Mouse (Mus musculus) kidney, embryonic 15.5 days (tissue): ENCODE data around the gene Cited1. TPM values are rescaled to one million over a fixed set of nuclear protein-coding genes. Genes with fewer than 3 reads are reported as not detected.
"Not testable (repeated sequence)": the region's sequence is repeated elsewhere in the genome, so short reads cannot be mapped to it uniquely, and the experiment has no call there.

Experiments
- ATAC-seq: fragments of 200-750 bp; cut with Nextera tagmentation; replicated peaks from 2 replicates; pipeline ENCODE4 v1.8.0; 2017; ENCODE audit warnings: moderate TSS enrichment; ENCODE audit not compliant: low FRiP score
- H3K27ac ChIP-seq: fragments of 300-500 bp; sonication (generic); 2 replicates; pipeline ENCODE4 v1.5.1; 2015; ENCODE audit warnings: mild to moderate bottlenecking, inconsistent platforms
- H3K27me3 ChIP-seq: fragments of 300-500 bp; sonication (generic); 2 replicates; pipeline ENCODE4 v1.6.1; 2015; ENCODE audit warnings: inconsistent platforms
- H3K36me3 ChIP-seq: fragments of 300-500 bp; sonication (generic); 2 replicates; pipeline ENCODE4 v1.6.1; 2015; ENCODE audit warnings: inconsistent platforms
- H3K4me1 ChIP-seq: fragments of 300-500 bp; sonication (generic); 2 replicates; pipeline ENCODE4 v1.6.1; 2015; ENCODE audit warnings: inconsistent platforms
- H3K4me2 ChIP-seq: fragments of 300-500 bp; sonication (generic); 2 replicates; pipeline ENCODE4 v1.6.1; 2015; ENCODE audit warnings: moderate library complexity, mild to moderate bottlenecking, inconsistent platforms
- H3K4me3 ChIP-seq: fragments of 300-500 bp; sonication (generic); replicated peaks from 2 replicates; pipeline ENCODE4 v1.5.1; 2015; ENCODE audit warnings: mild to moderate bottlenecking, inconsistent platforms
- H3K9ac ChIP-seq: fragments of 300-500 bp; sonication (generic); 2 replicates; pipeline ENCODE4 v1.6.1; 2015; ENCODE audit warnings: mild to moderate bottlenecking, inconsistent platforms
- H3K9me3 ChIP-seq: fragments of 300-500 bp; sonication (generic); replicated peaks from 2 replicates; pipeline ENCODE4 v1.6.1; 2016; ENCODE audit warnings: inconsistent platforms
- WGBS: fragments of 180-500 bp; shearing (Covaris S2); methylation state at CpG from one replicate; pipeline ENCODE4 v1.1.7; 2015; ENCODE audit warnings: mixed read lengths; 5-methylcytosine and 5-hydroxymethylcytosine counted together
- polyA plus RNA-seq: library from polyadenylated mRNA; unstranded; fragments of >200 nt; fragmentation: Nextera tagmentation; extraction: Ambion mirVana; gene quantifications from 2 replicates; pipeline ENCODE4 v1.2.1, GENCODE M21; 2015

Gene Cited1
- 153 and 155 TPM in 2 replicates for polyA plus RNA-seq

DNA sequence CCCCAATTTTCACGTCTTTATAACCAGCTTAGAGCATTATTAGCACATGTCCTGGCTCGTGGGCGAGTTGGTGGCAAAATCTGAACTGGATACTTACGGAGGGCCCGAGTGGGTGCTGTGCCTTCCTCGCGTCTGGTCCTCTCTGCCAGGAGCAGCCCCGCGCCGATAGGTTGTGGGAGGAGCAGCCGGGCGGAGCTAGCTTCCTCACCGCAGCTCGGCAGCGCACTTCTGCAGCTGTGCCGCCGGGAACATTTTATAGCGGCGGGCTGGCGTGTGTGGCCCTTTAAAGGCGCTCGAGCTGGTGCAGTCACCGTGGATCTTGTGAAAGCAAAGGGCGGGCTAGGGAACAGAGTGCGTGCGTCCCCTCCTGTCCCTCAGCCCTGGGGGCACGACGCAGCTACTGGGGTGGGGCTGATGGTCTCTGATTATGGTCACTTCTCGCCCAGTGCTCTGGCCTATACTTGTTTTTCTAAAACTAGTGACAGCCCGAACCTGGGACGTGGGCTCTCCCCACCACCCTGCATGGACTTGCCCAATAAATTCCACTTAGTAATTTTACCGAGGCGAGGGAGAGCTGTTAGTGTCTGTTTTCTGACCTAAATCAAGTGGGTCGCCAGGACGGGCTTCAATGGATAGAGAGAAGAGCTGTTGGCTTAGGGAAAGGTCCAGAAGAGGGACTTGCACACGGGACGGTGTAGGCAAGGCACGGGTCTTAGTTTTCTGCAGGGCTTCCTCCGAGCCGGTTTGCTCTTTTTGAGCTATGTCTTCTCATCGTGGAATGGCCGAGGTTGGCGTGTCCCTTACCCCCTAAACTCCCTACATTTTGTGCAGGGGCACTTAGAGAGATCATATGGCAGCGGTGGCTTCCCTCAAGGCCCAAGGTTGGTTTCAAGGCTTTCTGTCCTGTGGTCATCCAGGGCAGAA is at the start of gene Cited1:
Cited1 (minus strand) TSS at position 245 of the 924 bp plus-strand sequence.
- Histone ChIP-seq H3K9ac (peak within 1 kb of the TSS; percentile 43), H3K4me1 (peaks cover 6% of the 10 kb centered on the region), H3K36me3 (no peaks in the 10 kb centered on the region), H3K27me3 (peaks cover 69% of the 10 kb centered on the region), H3K4me3 (peak within 1 kb of the TSS; percentile 58), H3K27ac (peak within 1 kb of the TSS; percentile 73), H3K4me2 (peak within 1 kb of the TSS; percentile 89), H3K9me3 (no peaks in the 10 kb centered on the region)
- 18% methylated on average over 44 of the region's 44 CpGs for WGBS
- peak; percentile 94 for ATAC-seq

DNA sequence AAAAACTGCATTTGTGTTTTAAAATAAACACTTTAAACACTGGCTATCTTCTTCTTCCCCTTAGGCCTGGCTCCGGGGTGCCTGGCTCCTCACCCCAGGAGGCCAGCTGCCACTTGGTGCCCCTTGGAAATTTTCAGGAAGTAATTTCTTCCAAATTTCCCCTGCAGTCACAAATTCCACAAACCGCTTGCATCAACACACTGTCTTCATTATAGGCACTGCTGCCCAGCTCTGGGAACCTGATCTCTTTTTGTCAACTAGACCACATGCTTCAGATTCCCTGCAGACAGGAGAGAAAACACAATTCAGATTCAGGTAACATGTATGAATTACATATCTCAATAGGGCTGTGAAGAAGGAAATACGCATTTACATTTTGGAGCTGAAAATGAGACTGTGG is 32.9 kb upstream of the Cited1 start:
- no peak for ATAC-seq
- Histone ChIP-seq H3K4me1 (no peaks in the 10 kb centered on the region), H3K27ac (no peak overlapping the region), H3K9ac (no peak overlapping the region), H3K4me3 (no peak overlapping the region), H3K9me3 (no peaks in the 10 kb centered on the region), H3K36me3 (no peaks in the 10 kb centered on the region), H3K4me2 (no peak overlapping the region), H3K27me3 (peaks cover 26% of the 10 kb centered on the region)
- WGBS: 69% methylated on average over 3 of the region's 3 CpGs

DNA sequence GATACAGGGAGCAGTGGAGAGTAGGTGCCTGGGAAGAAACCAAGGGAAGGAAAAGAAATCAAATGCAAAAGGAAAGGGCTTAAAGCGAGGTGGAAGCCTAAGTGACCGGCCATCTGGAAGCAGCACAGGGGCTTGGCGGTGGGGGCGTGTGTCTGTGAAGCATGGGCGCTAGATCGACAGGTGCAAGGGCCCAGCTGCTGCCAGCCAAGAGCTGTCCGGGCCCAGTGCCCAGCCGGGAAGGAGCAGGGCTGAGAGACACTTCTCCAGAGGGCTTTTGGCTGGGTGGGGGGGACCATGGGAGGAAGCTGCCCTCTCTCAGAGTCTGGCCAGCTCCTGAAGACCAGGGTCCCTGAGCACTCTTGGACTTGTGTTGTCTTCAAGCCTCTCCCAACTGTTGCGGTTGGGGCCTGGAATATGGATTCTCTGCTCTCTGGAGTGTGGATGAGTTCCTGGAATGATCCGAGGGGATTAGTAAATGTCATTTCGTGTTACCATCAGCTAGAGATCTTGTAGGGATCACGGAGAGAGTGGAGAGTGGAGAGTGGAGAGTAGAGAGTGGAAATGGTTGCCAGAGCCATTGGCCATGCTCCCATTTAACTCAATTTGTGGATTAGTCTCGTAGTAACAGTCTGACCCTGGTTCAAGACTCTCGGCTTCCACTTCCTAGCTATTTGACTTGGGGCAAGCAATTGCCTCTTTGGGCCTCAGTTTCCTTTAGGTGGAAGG is 10.8 kb upstream of the Cited1 start:
- no peak for ATAC-seq
- no peaks in the 10 kb centered on the region for H3K9me3 ChIP-seq

DNA sequence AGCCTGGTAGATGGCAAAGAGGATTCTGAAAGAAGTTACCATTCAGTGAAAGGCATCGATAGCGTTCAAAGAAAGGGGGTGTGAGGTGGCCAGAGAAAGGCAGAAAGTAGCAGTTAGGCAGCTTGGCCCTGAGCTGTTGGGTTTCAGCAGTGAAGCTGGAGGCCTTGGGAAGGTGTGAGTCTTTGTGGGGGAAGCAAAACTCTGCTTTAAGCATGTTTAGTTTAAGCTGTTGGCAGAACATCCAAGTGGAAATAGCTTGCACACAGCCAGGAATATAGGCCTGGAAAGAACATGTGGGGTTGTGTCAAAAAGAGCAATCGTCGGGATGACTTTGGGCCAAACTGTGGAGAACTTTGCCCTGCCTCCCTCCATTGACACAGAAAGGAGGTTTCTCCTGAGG is 7.8 kb upstream of the Cited1 start:
- no peak for ATAC-seq
- no peak overlapping the region for H3K4me3 ChIP-seq
- no peak overlapping the region for H3K4me2 ChIP-seq
- H3K27ac ChIP-seq: no peak overlapping the region
- no peak overlapping the region for H3K9ac ChIP-seq
- no peaks in the 10 kb centered on the region for H3K9me3 ChIP-seq
- H3K4me1 ChIP-seq: no peaks in the 10 kb centered on the region
- no peaks in the 10 kb centered on the region for H3K36me3 ChIP-seq
- H3K27me3 ChIP-seq: peaks cover 43% of the 10 kb centered on the region
- WGBS: 90% methylated on average over 4 of the region's 4 CpGs

More for the DNA sequence above, 10.8 kb upstream of the Cited1 start:
- Histone ChIP-seq H3K36me3 (no peaks in the 10 kb centered on the region), H3K27me3 (peaks cover 47% of the 10 kb centered on the region), H3K4me2 (no peak overlapping the region), H3K4me1 (no peaks in the 10 kb centered on the region), H3K27ac (no peak overlapping the region), H3K9ac (no peak overlapping the region), H3K4me3 (no peak overlapping the region)
- 81% methylated on average over 14 of the region's 14 CpGs for WGBS

DNA sequence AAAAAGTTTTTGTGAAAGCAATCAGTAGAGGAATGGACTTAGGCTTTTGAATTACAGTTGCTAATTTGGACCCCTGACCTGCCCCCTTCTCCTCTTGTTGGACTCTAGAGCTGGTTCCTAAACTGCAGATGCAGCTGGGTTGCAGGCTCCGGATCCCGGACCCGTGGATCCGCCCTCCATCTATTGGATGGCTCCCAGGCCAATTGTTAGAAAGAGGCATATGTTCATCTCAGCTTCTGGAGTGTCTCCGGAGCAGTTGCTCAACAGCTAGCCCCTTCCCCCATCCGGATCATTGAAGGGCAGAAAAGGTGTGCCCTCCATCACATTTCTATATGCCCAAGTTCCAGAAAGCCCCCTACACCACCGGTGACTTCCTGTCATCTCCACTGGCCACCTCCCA is 1.9 kb upstream of the Cited1 start:
- 15% methylated on average over 7 of the region's 7 CpGs for WGBS

GRCm38 (mm10) chrX:102251221-102251936 is 602 bp downstream of the Cited1 start:
- Histone ChIP-seq H3K4me1 (peaks cover 6% of the 10 kb centered on the region), H3K4me2 (peak overlapping the region; percentile 89), H3K9ac (peak overlapping the region; percentile 43), H3K9me3 (no peaks in the 10 kb centered on the region), H3K4me3 (peak overlapping the region; percentile 58), H3K36me3 (no peaks in the 10 kb centered on the region), H3K27ac (peak overlapping the region; percentile 73), H3K27me3 (peaks cover 77% of the 10 kb centered on the region)
- ATAC-seq: peak; percentile 50
- 10% methylated on average over 75 of the region's 80 CpGs for WGBS

More for the DNA sequence above, 1.9 kb upstream of the Cited1 start:
- no peak overlapping the region for H3K27ac ChIP-seq
- H3K36me3 ChIP-seq: no peaks in the 10 kb centered on the region
- no peak overlapping the region for H3K9ac ChIP-seq
- no peaks in the 10 kb centered on the region for H3K9me3 ChIP-seq
- no peak for ATAC-seq
- peaks cover 6% of the 10 kb centered on the region for H3K4me1 ChIP-seq
- peaks cover 53% of the 10 kb centered on the region for H3K27me3 ChIP-seq
- peak overlapping the region; percentile 24 for H3K4me3 ChIP-seq
- H3K4me2 ChIP-seq: peak overlapping the region; percentile 89

DNA sequence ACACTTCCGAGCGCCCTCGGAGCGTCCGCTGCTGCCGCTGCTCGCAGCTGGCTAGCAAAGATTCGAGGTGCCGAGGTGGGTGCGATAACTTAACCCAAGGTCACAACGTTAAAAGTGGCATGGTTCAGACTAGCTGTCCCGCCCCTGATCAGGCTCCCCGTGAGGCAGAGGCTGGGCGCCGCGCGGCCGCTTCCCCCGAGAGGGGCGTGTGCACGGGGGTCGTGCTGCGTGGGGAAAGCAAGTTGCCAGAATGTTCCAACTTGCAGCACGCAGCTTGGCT is 1.1 kb downstream of the Cited1 start:
- WGBS: 14% methylated on average over 24 of the region's 24 CpGs
- Histone ChIP-seq H3K36me3 (no peaks in the 10 kb centered on the region), H3K27ac (peak overlapping the region; percentile 73; the same call in 1 of the 2 replicates), H3K4me1 (peaks cover 6% of the 10 kb centered on the region), H3K27me3 (peaks cover 80% of the 10 kb centered on the region), H3K4me3 (peak overlapping the region; percentile 58), H3K4me2 (peak overlapping the region; percentile 89), H3K9me3 (no peaks in the 10 kb centered on the region), H3K9ac (peak overlapping the region; percentile 43)
- ATAC-seq: 0 out of 2 replicates have a peak, but pooled peaks have one; percentile 9

DNA sequence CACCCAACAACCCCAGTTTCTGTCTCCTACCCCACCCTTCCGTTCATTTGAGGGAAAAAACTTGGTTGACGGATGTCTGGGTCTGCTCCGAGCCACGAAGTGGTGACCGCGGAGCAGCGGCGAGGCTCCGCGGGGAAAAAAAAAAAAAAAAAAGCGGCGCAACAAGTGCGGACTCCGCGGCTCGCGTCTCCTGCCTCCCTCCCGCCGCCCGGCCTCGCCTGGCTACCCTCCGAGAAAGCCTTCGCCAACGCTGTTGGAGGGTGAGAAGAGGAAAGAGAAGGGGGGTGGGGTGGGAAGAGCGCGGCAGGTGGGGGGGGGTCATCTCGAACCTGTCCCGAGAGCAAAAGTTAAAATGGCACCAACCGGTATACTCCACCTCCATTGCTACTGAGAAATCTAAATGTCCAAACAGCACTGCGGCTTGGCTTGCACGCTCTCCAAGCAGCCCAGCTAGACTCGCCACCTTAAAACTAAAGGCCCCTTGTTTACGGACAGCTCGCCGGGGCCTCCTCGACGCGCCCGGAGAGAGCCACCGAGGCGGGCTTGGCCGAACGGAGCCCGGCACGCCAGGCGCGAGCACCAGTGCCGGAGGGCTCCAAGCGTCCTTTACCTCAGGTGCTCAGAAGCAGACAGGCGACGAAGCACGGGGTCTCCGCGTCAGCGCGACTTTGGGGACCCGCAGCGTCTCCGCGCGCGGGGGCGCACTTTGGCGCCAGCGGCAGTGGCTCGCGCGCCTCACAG is 1.7 kb downstream of the Cited1 start:
- no peak for ATAC-seq
- Histone ChIP-seq H3K9ac (peak overlapping the region; percentile 43), H3K4me1 (peaks cover 6% of the 10 kb centered on the region), H3K4me3 (peak overlapping the region; percentile 58), H3K36me3 (no peaks in the 10 kb centered on the region), H3K4me2 (peak overlapping the region; percentile 89), H3K9me3 (no peaks in the 10 kb centered on the region), H3K27me3 (peaks cover 80% of the 10 kb centered on the region), H3K27ac (no peak overlapping the region)
- whole genome bisulfite sequencing: 15% methylated on average over 60 of the region's 68 CpGs

DNA sequence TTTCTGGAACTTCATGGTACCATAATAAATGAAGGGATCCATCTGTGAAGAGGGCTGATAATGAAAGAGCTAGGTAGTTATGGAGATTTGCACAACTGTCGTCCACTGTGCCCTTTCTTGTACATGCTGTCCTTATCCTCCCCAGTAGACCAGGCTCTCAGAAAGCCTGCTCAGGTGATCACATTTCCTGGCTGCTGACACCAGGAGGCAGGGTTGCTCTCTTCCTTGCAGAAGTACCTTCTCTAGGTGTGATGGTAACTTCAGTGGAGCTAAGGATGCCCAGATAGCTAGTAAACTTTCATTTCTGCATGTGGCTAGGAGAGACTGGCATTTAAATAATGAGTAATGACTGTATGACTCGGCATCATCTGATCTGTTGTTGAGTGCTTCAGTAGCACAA is 7.6 kb downstream of the Cited1 start:
- no peak overlapping the region for H3K27ac ChIP-seq
- H3K9me3 ChIP-seq: no peaks in the 10 kb centered on the region
- ATAC-seq: no peak
- H3K36me3 ChIP-seq: no peaks in the 10 kb centered on the region
- no peak overlapping the region for H3K4me3 ChIP-seq
- no peaks in the 10 kb centered on the region for H3K4me1 ChIP-seq
- H3K9ac ChIP-seq: no peak overlapping the region
- peaks cover 51% of the 10 kb centered on the region for H3K27me3 ChIP-seq
- WGBS: 63% methylated on average over 2 of the region's 2 CpGs
- no peak overlapping the region for H3K4me2 ChIP-seq

DNA sequence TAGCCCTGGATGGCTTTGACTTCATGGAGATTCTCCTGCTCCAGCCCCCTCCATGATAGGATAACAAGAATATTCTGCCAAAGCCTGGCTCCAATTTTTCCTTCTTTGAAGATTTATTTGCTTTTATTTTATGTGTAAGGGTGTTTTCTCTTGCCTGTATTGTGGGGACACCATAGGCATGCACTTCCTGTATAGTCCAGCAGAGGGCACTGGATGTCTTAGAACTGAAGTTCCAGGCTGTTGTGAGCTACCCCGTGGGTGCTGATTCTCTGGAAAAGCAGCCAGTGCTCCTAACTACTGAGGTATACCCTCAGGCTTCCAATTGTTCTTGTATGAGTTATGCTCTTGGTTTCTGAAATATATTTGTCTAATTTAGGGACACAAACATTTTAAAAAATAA is 32.9 kb downstream of the Cited1 start:
- Histone ChIP-seq H3K27ac (no peak overlapping the region), H3K4me3 (no peak overlapping the region), H3K4me1 (no peaks in the 10 kb centered on the region), H3K4me2 (no peak overlapping the region), H3K36me3 (no peaks in the 10 kb centered on the region), H3K9me3 (no peaks in the 10 kb centered on the region), H3K9ac (no peak overlapping the region), H3K27me3 (peaks cover 3% of the 10 kb centered on the region; the same call in 1 of the 2 replicates)
- 8% methylated on average over 1 of the region's 1 CpGs for WGBS
- ATAC-seq: no peak

DNA sequence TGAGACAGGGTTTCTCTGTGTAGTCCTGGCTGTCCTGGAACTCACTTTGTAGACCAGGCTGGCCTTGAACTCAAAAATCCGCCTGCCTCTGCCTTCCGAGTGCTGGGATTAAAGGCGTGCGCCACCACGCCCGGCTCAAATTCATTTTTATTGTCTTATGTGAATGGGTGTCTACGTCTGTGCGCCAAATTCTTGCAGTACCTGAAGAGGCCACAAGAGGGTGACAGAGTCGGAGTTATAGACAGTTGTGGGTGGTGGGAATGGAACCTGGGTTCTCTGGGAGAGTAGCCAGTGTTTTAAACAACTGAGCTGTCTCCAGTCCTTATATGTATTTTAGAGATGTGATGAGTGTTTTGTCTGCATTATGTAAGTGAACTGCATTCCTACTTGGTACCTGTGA is 36.6 kb downstream of the Cited1 start:
- WGBS: 58% methylated on average over 9 of the region's 9 CpGs
- not testable (repeated sequence) for ATAC-seq, H3K36me3 ChIP-seq, H3K27me3 ChIP-seq, H3K4me1 ChIP-seq, H3K27ac ChIP-seq, H3K4me2 ChIP-seq, H3K9me3 ChIP-seq, H3K4me3 ChIP-seq, H3K9ac ChIP-seq
